Mouse (Mus musculus) spleen, adult 18-20 months (tissue): Measurements from ENCODE around the gene S1pr5.
A peak's percentile ranks its signal among the peaks of the same experiment; 100 is the strongest.
"Not testable (repeated sequence)": the region's sequence is repeated elsewhere in the genome, so short reads cannot be mapped to it uniquely, and the experiment has no call there.

Experiments used
- DNase-seq, 2 experiments: peaks; one replicate each; pipeline ENCODE4 v3.0.0; 2022; ENCODE audit warnings: mixed read lengths in 2 of 2

S1pr5 gene

GRCm38 (mm10) chr9:21198960-21199359, 49.3 kb downstream of the S1pr5 start:
- DNase-seq: no peak

GRCm38 (mm10) chr9:21197981-21198380, 50.3 kb downstream of the S1pr5 start:
- no peak for DNase-seq

GRCm38 (mm10) chr9:21196521-21197433, 51.5 kb downstream of the S1pr5 start:
- no peak for DNase-seq

GRCm38 (mm10) chr9:21195736-21196505, 52.3 kb downstream of the S1pr5 start:
- not testable (repeated sequence) for DNase-seq

GRCm38 (mm10) chr9:21194787-21195493, 53.3 kb downstream of the S1pr5 start:
- DNase-seq: peak; percentile 51 to 63

GRCm38 (mm10) chr9:21193786-21194185, 54.5 kb downstream of the S1pr5 start:
- no peak for DNase-seq
